Mouse (Mus musculus): ENCODE results near the gene Fcho2.
A peak's percentile ranks its signal among the peaks of the same experiment; 100 is the strongest.

The Fcho2 gene

DNA sequence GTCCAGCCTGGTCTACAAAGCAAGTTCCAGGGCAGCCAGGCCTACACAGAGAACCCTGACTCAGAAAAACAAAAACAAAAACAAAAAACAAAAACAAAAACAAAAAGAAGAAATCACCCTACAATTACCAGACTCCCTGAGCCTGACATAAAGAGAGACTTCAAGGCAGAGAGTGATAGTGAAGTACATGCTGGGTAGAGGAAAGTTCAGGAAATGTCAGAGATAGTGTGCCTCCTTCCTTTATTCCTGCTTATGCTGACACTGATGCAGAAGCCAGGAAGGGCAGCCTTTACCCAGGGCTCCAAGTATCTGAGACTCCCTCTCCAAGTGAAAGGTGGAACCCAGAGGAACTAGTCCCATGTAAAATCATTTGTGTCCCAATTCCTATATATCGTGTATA, 10.8 kb downstream of the Fcho2 start:
- DNase-seq (ENCODE audit: low read depth, low spot score): no peak

DNA sequence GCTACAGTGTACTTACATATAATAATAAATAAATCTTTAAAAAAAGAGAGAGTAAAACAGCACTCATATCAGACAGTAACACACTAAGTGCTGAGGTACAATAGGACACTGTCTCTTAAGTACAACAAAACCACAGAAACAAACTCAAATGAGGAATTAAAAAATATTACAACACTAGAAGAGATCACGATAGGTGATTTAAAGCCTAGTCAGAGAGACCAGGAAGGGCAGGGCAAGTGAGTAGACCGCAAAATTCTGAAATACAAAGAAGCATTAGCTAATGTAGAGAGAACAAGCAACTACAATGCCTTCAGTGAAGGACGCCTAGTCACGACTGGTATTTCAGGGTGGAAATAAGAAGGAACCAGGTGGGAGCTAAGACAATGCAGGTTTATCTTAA, 11.6 kb downstream of the Fcho2 start:
- no peak for DNase-seq (ENCODE audit: low read depth, low spot score)

DNA sequence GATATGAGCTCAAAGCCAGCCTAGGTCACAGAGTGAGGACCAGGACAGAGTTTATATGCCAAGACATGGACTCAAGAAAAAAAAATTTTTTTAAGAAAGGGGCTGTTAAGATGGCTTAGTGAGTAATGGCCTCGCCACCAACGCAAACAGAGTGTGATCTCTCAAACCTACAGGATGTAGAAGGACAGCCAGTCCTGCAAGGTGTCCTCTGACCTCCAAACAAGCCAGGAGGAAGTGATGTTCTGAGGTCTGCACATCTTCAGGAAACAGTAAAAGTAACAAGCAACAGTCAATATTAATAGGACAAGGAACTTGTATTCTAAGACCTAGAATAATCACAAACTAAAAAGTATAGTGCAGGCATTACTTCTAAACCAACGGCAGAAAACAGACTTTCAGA, 12.3 kb downstream of the Fcho2 start:
- DNase-seq (ENCODE audit: low read depth, low spot score): no peak

DNA sequence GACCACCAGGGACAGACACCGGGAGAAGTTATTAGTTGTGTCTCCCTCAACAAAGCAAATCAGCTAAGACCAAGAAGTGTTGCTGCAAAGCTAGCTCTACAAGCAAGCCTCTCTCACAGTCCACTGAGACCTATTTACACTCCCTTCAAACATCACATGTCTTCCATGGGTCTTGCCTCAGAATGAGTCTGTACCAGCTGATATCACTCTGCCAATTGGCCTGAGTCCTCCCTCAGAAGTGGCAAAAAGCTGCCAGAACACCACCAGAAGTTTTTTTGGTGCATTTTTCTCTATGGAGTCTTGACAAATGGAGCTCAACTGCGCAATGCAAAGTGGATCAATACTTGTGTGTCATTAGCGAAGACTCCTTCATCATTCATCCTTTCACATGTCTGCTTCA, 19.7 kb downstream of the Fcho2 start:
- DNase-seq (ENCODE audit: low read depth, low spot score): no peak

DNA sequence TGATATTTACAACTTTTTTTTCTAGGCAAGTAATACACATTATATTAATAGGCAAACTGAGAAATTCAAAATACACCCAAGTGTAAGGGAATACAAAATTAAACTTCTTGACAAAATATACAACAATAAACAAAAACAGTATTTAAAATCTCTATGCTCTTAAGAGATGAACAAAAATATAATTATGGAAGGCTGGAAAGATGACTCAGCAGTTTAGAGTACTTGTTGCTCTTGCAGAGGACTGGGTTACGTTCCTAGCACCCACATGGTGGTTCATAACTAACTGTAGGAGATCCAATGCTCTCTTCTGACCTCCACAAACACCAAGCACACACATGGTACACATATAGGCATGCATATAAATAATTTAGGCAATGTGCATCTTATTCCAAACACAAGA, 22.4 kb downstream of the Fcho2 start:
- DNase-seq (ENCODE audit: low read depth, low spot score): no peak

DNA sequence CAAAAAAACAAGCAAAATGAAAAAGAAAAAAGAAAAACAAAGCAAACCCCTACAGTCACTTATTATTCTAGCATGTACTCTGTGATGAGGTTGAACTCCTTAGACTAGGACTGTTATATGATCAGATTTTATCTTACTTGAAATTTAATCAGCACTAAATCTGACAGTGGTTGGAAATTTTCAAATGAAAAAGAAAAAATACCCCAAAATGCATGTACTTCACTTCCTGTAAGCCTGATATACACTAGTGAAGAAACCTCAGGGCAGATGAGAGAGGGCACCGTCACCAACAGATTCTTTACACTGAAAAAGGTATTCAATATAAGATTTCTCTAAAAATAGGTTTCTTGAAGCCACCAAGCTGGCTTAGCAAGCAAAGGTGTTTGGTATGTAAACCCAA, 23.6 kb downstream of the Fcho2 start:
- no peak for DNase-seq (ENCODE audit: low read depth, low spot score)

DNA sequence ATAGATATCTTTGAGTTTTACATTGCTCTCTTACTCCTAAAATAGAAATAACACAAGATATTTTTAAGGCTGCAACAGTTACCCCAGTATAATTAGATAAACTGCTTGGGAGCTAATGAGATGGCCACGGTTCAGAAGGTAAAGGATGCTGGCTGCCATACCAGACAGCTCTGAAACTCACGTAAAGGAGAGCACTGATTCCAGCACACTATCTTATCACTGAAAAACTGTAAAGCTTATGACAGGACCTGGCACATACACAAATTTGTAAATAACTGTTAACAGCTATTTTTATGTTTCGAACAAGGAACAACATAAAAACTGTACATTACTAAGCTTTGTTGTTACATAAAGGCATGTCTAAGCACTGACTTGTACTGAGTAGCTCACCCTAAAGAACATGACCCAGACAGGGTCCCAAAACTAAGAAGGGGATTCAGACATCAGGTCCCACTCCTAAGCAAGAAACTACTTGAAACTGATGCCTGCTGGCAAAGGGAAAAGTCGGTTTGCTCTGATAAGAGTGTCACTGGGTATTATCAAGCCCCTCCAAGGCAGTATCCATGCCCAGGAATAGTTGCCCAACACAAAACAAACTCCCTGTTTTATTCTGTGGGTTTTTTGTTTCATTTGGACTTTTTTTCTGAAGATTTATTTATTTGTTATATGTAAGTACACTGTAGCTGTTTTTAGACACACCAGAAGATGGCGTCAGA, 28.1 kb downstream of the Fcho2 start:
- no peak for DNase-seq (ENCODE audit: low read depth, low spot score)

DNA sequence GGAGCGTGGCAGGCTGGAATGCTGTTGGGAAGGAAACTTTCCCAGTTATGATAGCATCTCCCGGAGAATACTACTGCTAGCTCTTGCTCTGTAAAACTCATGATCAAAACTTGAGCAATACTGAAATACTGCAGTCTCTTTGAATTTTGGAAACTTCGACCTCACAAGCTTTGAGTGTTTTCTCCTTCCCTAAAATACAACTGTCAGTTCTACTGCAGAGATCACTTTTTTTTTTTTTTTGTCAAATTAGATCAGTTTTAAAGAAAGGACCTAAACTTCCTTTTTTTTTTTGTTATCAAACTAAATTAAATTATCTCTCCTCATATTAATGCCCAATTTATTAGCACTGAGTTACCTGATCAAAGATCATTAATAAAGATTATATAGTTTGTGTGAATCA, 37.3 kb downstream of the Fcho2 start:
- no peak for DNase-seq (ENCODE audit: low read depth, low spot score)

DNA sequence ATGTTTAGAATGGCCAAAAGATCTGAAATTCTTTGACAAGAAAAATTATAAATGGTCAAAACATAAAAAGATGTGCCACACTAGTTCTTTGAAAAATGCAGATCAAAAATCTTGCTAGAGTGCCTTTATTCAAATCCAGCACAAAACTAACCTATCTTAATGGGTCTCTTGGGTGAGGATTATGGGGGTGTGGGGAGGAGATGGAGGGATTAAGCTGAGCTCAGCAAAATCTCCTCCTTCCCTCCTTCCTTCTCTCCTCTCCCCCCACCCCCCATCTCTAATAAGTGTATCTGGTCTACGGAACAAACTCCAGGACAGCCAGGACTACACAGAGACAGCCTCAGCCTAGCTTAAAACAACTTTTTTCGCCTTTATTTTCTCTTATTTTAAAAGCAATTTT, 43.8 kb downstream of the Fcho2 start:
- no peak for DNase-seq (ENCODE audit: low read depth, low spot score)

DNA sequence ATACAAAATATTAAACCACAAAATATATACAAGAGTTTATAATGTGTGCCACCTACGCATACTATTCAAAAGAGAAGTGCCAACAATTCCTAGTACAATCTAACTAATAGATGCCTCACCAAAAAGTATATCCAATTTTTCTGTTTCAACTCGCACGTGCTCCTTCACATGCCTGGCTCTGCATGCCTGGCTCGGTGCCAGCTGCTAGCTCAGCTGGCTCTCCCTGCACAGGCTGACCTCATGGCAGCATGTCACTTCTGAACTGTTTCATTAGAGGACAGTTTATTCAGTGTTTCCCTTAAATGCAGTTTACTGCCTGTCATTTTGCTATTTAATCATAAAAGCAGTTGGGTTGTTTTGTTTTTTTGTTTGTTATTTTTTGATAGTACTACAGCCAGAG, 46.9 kb downstream of the Fcho2 start:
- peak; percentile 68 for DNase-seq (ENCODE audit: low read depth, low spot score)

DNA sequence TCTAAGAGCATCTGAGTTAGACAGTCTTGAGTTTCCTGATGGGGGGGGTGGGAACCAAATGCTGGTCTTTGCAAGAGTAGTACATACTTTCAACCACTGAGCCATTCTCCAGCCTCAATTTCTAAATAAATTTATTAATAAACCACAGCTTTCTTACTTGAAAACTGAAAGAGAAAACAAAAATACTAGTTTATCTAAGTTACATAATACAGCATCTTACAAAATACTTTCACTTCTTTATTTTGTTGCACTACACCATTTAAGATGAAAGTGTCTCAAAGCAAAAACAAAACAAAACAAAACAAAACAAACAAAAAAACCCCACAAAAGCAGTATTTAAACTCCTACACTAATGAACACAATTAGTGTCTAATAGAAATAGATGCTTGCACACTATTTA, 53.5 kb downstream of the Fcho2 start:
- DNase-seq (ENCODE audit: low read depth, low spot score): no peak

DNA sequence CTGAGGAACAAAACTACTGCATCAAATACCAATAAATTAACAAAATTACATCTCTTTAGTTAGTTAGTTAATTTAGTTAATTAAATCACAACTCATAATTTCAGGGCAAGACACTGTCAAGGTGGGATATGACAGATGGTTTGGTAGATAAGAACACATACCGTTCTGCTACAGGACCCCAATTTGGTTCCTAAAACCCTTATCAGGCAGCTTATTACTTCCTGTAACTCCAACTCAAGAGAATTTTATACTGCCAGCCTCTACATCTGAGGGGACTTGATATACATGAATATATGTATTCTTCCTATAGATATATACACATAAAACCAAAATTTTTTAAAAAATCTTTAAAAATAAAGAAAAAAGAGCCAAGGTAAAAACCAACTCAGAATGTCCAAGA, 59.4 kb downstream of the Fcho2 start:
- no peak for DNase-seq (ENCODE audit: low read depth, low spot score)

DNA sequence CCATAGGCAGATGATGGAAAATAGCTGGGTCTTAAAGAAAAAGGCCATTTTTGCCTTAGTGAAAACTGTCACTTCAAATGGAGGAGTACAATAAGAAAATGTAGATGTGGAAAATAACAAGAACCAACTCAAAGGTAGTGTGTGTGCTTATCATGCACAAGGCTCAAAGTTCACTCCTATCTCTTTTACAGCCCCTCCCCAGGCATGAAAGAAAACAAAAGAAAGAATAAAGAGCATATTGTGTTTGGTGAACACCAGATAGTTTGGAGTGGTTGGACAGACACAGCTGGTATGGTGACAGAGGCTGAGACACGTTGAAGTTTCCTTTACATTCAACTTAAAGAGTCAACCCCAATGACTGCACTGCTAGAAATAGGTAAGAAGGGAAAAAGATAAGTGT, 70.6 kb downstream of the Fcho2 start:
- no peak for DNase-seq (ENCODE audit: low read depth, low spot score)

DNA sequence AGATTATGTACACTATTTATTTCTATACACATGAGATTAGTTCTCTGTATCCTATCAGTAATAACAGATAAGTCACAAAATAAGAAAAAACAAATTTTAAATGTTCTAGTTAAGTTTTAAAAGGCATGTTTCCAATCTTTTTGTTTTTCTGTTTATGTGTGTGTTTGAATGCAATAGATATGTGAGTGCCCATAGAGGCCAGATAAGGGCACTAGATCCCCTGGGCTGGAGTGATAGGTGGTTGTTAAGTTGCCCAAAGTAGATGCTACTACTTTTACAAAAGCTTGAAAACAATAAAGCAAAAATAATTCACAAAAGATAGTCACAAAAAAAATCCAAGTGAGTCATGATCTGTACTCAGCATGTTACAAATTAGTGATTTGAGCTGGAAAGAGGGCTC, 71.4 kb downstream of the Fcho2 start:
- DNase-seq (ENCODE audit: low read depth, low spot score): no peak

DNA sequence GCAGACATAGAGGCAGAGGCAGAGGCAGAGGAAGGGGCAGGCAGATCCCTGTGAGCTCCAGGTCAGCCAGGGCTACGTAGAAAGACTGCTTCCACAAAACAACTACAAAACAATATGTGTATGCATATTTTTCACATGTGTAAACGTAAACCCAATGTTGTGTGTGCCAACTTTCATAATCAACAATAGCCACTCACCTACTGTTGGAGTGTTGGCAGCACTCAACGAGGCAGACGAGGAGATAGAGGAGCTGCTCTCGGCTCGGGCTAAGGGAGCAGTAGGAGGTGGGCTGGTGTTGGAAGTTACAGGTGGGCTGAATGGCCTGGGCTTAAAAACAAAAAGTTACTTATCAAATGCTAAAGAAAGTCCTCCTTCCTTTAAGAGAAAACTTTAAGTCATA, 72.0 kb downstream of the Fcho2 start:
- no peak for DNase-seq (ENCODE audit: low read depth, low spot score)

DNA sequence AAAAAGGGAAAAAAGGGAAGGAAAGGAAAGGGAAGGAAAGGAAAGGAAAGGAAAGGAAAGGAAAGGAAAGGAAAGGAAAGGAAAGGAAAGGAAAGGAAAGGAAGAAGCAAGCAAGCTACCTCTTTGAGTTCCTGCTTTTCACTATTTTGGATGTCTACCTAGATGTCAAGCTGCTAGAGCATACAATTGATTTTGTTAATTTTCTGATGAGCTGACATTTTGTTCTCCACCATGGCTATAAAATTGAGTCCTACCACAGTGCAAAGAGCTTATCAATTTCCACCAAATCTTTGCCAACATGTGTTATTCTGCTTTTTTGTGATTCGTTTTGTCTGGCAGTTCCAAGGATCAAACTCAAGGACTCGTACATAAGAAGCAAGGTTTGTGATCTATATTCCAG, 77.0 kb downstream of the Fcho2 start:
- no peak for DNase-seq (ENCODE audit: low read depth, low spot score)

DNA sequence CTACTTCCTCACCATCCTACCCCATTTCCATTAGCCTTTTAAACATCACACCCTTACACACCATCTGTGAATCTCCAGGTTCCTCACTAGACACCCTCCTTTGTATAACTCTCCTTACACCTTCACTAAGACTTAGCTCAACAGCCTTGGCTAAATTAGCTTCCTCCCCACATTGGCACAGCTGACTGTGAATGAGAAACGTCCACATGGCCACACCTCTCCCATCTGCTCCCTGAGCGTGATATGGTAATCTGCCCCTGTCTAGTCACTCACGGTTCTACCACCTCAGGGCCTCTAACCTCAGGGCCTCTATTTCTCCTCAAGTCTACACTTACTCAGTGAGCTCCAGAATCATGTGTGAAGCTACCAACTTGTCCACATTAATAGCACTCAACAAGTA, 82.0 kb downstream of the Fcho2 start:
- no peak for DNase-seq (ENCODE audit: low read depth, low spot score)

DNA sequence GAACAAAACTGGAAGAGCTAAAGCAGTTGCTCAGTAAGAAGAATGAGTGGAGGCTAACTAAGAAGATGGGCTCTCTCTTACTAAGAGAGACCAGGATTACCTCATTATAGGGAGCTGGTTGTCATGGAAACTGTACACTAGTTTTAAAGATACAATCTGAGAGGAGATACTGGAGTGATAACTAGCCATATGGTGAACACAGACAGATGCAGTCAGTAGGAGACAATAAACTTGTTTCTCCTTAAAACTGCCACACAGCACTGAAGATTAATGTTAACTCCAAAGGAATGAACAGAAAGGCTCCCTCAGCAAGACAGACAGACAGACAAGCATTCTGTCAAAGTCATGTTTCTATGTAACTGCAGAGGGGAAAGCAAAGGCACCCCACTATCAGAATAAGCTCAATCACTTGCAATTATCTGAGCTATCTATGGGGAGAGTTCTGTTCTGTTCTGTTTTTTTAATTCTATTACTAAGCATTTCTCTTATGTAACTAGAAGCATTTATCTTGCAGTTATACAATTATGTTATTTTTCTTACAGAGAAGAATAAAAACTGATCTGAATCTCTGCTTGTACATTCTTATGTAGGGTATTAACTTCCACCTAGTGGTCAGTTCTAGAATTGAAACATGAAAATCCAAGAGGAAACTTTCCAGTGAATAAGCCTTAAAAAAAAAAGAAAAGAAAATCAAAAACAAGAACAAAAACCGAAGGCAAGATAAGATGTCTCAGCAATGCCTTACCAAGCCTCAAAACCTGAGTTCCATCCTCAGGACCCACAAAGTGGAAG, 85.8 kb downstream of the Fcho2 start:
- no peak for DNase-seq (ENCODE audit: low read depth, low spot score)

DNA sequence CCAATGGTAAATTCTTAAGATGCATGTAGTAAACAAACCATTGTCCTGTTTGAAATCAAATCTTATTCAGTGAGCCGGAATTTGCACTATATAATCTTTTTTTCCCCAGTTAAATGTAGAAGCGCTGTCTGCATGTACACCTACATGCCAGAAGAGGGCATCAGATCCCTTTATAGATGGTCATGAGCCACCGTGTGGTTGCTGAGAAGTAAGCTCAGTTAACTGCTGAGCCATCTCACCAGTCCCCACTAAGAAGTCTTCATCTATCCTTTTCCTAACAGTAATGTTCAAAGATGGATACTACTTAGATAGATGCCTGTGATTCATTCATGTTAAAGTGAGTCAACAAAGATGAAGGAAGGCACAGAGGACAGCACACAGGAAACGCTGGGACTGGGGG, 88.8 kb downstream of the Fcho2 start:
- peak; percentile 21 for DNase-seq (ENCODE audit: low read depth, low spot score)

DNA sequence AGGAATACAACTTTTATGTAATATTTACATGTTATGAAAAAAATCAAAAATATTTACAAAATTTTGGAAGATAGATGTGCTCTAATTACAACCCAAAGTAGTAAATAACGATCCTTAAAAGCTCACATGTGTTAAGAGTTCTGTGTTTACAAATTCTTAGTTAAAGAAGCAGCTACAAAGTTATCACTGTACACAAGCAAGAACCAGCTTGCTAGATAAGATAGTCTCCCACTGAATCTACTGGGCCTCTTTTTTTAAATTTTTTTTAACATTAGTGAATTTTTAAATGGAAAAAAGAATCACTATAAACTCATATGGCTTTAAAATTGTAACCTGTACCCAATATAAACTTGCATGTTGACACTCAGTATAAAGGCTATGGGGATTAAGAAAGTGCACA, 91.8 kb downstream of the Fcho2 start:
- no peak for DNase-seq (ENCODE audit: low read depth, low spot score)

DNA sequence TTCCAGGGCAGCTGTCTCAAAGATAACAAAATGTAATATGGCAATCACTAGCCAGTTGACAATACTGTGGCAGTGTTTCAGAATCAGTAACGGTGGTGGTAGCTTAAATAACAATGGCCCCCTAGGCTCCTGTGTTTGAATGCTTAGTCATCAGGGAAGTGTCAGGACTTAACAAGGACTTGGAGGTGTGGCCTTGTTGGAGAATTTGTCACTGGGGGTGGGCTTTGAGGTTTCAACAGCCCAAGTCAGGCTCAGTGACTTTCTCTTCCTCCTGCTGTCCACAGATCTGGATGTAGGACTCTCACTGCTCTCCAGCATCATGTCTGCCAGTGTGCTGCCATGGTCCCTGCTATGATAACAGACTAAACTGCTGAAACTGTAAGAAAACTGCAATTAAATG, 93.0 kb downstream of the Fcho2 start:
- DNase-seq (ENCODE audit: low read depth, low spot score): no peak

DNA sequence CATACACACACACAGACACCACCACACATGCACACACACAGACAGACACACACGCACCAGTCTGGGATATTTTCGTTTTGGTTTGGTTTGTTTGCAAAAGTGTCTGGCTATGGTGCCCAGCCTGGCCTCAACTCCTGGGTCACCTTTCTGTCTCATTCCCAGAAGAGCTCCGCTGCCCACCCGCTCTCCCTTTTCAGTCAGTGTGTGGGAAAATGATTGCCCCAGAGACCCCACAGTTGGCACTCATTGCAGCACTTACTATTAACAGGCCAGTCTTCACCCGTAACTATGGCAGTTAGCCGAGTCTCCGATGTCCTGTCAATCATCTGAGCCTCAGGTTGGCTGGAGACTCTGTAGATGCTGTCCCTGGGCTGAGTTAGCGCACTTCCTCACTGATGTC, 99.1 kb downstream of the Fcho2 start:
- DNase-seq (ENCODE audit: low read depth, low spot score): no peak

DNA sequence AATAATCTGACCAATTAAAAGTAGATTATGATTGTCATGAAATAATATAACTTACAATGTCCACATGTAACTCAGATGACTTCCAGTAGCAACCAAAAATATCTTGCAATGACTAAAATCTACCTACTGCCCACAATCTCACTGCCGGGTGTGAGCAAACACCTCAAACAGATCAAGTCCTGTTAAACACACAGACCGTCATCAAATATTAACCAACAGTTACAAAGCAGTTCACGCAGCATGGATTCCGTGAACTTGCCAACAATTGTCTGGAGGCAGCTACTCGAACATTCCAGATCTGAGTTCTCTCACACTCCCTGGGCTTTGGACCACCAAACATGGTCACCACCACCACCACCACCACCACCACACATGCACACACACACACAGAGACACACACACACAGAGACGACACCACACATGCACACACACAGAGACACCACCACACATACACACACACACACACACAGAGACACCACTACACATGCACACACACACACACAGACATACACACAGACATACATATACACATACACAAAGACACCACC, 99.7 kb downstream of the Fcho2 start:
- DNase-seq (ENCODE audit: low read depth, low spot score): no peak

Data from mesoderm, embryonic 11.5 days (tissue).